Mouse (Mus musculus): ENCODE data around the gene Chchd6. TPM values are rescaled to one million over a fixed set of nuclear protein-coding genes. Genes with fewer than 3 reads are reported as not detected.

Chchd6 gene
- polyA plus RNA-seq, 1 experiment from 2014 or later: 178 TPM

GRCm38 (mm10) chr6:89381172-89381571, 214.3 kb downstream of the Chchd6 start:
- Histone ChIP-seq H3K27me3 (no peaks in the 10 kb centered on the region), H3K4me3 (no peak overlapping the region), H3K4me1 (replicated peaks) (no peaks in the 10 kb centered on the region), H3K9ac (no peak overlapping the region), H3K27ac (replicated peaks) (no peak overlapping the region), H3K4me2 (no peak overlapping the region), H3K9me3 (no peaks in the 10 kb centered on the region), H3K36me3 (no peaks in the 10 kb centered on the region)
- 42% methylated on average over 3 of the region's 3 CpGs for WGBS
- ATAC-seq (ENCODE audit: low FRiP score, low read depth): no peak

DNA sequence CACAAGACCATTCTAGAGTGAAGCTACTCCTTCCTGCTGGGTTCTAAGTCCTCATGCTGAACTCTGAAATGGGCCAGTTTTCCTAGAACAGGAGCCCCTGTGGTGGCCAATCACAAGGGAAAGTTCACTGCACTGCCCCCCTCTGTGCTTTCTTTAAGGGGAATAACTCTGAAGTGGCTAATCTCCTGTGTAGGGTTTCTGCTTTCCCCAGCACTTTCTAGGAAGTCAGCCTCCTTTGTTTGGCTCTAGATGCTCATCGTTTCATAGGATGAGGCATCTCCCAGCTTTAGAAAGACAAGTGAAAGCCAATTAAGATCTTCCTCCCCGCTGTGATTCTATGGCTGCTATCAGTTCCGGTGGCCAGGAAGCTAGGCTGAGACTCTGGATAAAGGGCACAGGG, 214.7 kb downstream of the Chchd6 start:
- Histone ChIP-seq H3K4me3 (no peak overlapping the region), H3K9me3 (no peaks in the 10 kb centered on the region), H3K27me3 (no peaks in the 10 kb centered on the region), H3K4me2 (no peak overlapping the region), H3K27ac (replicated peaks) (no peak overlapping the region), H3K36me3 (no peaks in the 10 kb centered on the region), H3K4me1 (replicated peaks) (no peaks in the 10 kb centered on the region), H3K9ac (no peak overlapping the region)
- no peak for ATAC-seq (ENCODE audit: low FRiP score, low read depth)
- 27% methylated on average over 3 of the region's 3 CpGs for WGBS

GRCm38 (mm10) chr6:89378264-89378663, 217.2 kb downstream of the Chchd6 start:
- H3K4me1 ChIP-seq (replicated peaks): no peaks in the 10 kb centered on the region
- ATAC-seq (ENCODE audit: low FRiP score, low read depth): no peak
- no peaks in the 10 kb centered on the region for H3K9me3 ChIP-seq
- H3K4me2 ChIP-seq: no peak overlapping the region
- no peak overlapping the region for H3K4me3 ChIP-seq
- H3K36me3 ChIP-seq: no peaks in the 10 kb centered on the region
- H3K27me3 ChIP-seq: no peaks in the 10 kb centered on the region
- H3K27ac ChIP-seq (replicated peaks): no peak overlapping the region
- H3K9ac ChIP-seq: no peak overlapping the region
- WGBS: 66% methylated on average over 2 of the region's 2 CpGs

GRCm38 (mm10) chr6:89368812-89369211, 226.6 kb downstream of the Chchd6 start:
- H3K27ac ChIP-seq (replicated peaks): no peak overlapping the region
- no peaks in the 10 kb centered on the region for H3K27me3 ChIP-seq
- H3K9ac ChIP-seq: no peak overlapping the region
- H3K9me3 ChIP-seq: no peaks in the 10 kb centered on the region
- no peak for ATAC-seq (ENCODE audit: low FRiP score, low read depth)
- no peak overlapping the region for H3K4me3 ChIP-seq
- H3K4me1 ChIP-seq (replicated peaks): no peaks in the 10 kb centered on the region
- H3K4me2 ChIP-seq: no peak overlapping the region
- H3K36me3 ChIP-seq: no peaks in the 10 kb centered on the region

DNA sequence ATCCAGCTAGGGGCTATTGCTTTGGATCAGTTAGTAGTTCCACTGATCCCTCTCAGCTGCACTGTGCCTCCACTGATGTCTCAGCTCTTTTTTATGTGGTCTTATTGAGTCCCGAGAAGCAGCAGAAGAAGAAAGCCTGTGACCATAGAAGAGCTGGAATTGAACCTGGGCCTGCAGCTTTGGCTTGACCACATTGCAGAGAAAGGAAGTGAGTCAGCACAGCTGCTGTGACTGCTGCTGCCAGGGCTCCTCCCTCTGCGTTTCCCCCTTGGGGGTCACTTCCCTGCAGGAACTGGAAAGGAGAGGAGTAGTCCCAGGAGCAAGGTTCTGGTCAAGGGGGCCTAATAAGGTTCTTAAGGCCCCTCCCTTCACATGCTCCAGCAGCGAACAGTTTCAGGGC, 231.1 kb downstream of the Chchd6 start:
- Histone ChIP-seq H3K27me3 (no peaks in the 10 kb centered on the region), H3K9me3 (no peaks in the 10 kb centered on the region), H3K9ac (no peak overlapping the region), H3K36me3 (no peaks in the 10 kb centered on the region), H3K4me2 (no peak overlapping the region), H3K4me3 (no peak overlapping the region), H3K4me1 (replicated peaks) (peaks cover 30% of the 10 kb centered on the region), H3K27ac (replicated peaks) (no peak overlapping the region)
- 60% methylated on average over 3 of the region's 3 CpGs for WGBS
- ATAC-seq (ENCODE audit: low FRiP score, low read depth): no peak

DNA sequence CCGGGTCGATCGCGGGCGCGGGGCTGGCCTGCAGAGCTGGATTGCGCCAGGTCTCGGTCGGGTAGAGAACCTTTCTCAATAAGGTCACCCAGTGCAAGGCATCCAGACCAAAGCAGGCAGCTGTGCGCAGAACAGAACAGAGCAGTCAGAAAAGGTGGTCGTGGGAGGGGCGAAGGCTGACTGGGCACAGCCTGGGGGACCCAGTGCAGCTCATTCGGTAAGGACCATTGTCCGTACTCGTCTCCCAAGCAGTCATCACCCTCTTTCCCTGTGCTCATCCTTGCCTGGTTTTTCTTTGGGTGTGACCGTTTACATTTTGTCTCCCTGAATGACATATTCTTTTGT, 232.4 kb downstream of the Chchd6 start:
- H3K4me3 ChIP-seq: peak overlapping the region; percentile 86
- no peaks in the 10 kb centered on the region for H3K27me3 ChIP-seq
- under 1% methylated on average over 16 of the region's 16 CpGs for WGBS
- peak overlapping the region; percentile 70 for H3K9ac ChIP-seq
- ATAC-seq (ENCODE audit: low FRiP score, low read depth): peak; percentile 52
- peak overlapping the region; percentile 94 for H3K4me2 ChIP-seq
- peaks cover 43% of the 10 kb centered on the region for H3K4me1 ChIP-seq (replicated peaks)
- H3K27ac ChIP-seq (replicated peaks): peak overlapping the region; percentile 57
- no peaks in the 10 kb centered on the region for H3K9me3 ChIP-seq
- H3K36me3 ChIP-seq: no peaks in the 10 kb centered on the region

DNA sequence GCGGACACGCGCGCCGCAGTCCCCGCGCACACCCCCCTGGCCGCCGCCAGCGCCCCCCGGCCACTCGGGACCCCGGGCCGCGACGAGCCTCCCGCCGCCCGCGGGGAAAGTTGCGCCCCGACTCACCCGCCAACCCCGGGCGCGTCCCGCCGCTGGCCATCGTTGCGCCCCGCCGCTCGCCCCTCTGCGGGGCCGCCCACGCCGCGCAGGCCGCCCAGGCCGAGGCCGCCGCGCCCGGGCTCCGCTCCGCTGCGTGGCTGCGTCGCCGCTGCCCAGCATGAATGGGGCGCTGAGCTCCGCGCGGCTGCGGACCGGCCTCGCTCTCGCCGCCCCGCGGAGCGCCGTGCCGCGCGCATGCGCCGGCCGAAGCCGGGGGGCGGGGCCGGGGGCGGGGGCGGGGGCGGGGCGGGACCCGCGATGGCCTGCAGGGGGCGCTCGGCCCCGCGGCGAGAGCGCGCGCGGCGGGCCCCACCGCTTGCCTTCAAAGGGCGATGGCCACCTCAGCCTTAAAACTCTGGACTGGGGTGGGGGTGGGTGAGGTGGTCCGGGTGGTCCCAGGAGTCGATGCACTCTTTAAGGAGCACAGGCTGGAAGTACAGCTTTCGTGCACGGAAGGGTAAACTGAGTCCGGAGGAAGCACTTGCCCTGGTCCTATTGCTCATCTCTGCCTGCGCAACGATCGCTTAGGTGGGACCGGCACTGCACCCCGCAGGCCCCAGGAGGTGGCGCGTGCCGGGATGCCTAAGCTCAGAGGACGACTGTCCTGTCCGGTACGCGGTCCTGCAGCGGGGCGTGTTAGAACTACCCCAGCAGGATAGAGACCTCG, 233.0 kb downstream of the Chchd6 start, which contains the start of gene Plxna1:
Gene Plxna1 (minus strand): TSS at position 340 of the 826 bp plus-strand sequence.
- Histone ChIP-seq H3K27ac (replicated peaks) (peak within 1 kb of the TSS; percentile 79), H3K4me3 (peak within 1 kb of the TSS; percentile 86), H3K36me3 (no peaks in the 10 kb centered on the region), H3K4me2 (peak within 1 kb of the TSS; percentile 94), H3K4me1 (replicated peaks) (peaks cover 47% of the 10 kb centered on the region), H3K9me3 (no peaks in the 10 kb centered on the region), H3K27me3 (no peaks in the 10 kb centered on the region), H3K9ac (peak within 1 kb of the TSS; percentile 94)
- ATAC-seq (ENCODE audit: low FRiP score, low read depth): peak; percentile 78
- WGBS: under 1% methylated on average over 83 of the region's 110 CpGs

DNA sequence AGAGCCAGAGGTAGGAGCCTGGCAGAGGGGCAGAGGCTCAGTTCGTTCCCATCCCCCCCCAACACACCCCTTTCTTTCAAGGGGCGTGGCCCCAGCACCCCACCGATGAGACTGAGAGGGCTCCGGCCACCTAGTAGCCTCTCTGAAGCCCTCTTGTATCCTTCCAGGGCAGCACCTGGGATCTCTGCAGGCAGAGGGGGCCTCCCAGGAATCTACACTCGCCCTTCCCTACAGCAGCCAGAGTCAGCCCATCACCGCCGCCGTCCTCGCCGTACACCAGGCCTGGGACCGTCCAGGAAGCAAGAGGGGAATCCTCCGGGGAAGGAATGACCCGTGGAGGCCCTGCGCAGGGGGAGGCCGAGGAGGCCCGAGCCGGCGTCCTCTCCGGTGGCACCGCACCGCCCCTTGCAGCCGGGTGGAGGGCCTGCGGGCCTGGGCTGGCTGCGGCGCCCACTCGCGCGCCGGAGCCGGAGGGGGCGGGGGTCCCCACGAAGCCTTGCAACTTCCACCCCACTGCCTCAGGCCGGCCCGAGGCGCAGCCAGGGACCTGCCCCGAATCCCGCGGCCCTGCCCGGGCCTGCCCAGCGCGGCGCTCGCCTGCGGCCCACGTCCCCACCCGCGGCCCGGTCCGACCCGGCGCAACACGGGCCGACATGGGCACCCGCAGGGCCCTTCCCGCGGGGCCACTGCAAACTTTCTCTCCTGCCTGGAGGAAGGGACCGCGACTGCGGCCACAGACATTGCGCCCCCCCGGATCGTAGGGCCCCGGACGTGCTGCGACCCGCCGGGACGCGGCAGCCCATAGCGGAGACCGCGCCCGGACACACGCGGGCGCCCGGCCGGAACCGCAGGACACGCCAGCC, 233.8 kb downstream of the Chchd6 start:
- 0 out of 2 replicates have a peak, but pooled peaks cover 1% of the 10 kb centered on the region for H3K36me3 ChIP-seq
- no peaks in the 10 kb centered on the region for H3K27me3 ChIP-seq
- ATAC-seq (ENCODE audit: low FRiP score, low read depth): peak; percentile 17
- peaks cover 48% of the 10 kb centered on the region for H3K4me1 ChIP-seq (replicated peaks)
- peak overlapping the region; percentile 94 for H3K9ac ChIP-seq
- peak overlapping the region; percentile 79 for H3K27ac ChIP-seq (replicated peaks)
- WGBS: under 1% methylated on average over 69 of the region's 80 CpGs
- H3K4me3 ChIP-seq: peak overlapping the region; percentile 86
- peak overlapping the region; percentile 94 for H3K4me2 ChIP-seq
- no peaks in the 10 kb centered on the region for H3K9me3 ChIP-seq

DNA sequence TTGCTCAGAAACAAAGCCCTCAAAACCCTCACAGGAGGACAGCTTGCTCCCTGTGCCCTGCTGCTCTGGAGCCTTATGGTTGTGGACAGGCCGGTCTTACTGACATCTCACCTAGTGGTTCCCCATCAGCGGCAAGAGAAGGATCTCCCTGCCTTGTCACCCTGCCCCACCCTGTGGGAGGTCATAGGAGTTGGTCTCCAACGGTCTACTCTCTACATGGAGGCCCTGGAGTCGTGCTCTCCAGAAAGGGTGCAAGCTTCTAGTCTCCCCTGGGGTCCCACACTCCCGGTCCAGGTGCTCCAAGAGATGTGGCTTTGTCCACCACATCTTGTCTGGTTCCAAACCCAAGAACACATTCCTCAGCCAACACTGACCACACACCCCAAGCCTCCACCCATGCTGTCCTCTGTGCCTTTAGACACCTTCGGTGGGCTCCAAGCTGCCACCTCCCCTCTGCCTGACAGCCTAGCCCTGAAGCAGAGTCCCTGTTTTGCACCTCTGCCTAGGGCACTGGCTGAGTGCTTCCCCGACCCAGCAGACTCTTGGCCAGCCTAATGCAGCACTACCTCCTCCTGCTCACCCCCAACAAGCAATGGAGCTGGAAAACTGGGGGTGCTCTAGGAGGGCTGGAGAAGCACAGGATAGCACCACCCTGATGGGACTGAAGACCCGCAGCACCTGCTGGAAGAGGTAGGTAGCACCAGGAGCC, 234.6 kb downstream of the Chchd6 start:
- H3K9ac ChIP-seq: peak overlapping the region; percentile 94
- H3K4me1 ChIP-seq (replicated peaks): peaks cover 55% of the 10 kb centered on the region
- H3K4me2 ChIP-seq: peak overlapping the region; percentile 94
- H3K27ac ChIP-seq (replicated peaks): peak overlapping the region; percentile 79
- WGBS: 27% methylated on average over 8 of the region's 8 CpGs
- ATAC-seq (ENCODE audit: low FRiP score, low read depth): no peak; the same call in 1 of the 2 replicates
- no peaks in the 10 kb centered on the region for H3K27me3 ChIP-seq
- H3K4me3 ChIP-seq: peak overlapping the region; percentile 86
- H3K9me3 ChIP-seq: no peaks in the 10 kb centered on the region
- peaks cover 4% of the 10 kb centered on the region; the same call in 1 of the 2 replicates for H3K36me3 ChIP-seq

DNA sequence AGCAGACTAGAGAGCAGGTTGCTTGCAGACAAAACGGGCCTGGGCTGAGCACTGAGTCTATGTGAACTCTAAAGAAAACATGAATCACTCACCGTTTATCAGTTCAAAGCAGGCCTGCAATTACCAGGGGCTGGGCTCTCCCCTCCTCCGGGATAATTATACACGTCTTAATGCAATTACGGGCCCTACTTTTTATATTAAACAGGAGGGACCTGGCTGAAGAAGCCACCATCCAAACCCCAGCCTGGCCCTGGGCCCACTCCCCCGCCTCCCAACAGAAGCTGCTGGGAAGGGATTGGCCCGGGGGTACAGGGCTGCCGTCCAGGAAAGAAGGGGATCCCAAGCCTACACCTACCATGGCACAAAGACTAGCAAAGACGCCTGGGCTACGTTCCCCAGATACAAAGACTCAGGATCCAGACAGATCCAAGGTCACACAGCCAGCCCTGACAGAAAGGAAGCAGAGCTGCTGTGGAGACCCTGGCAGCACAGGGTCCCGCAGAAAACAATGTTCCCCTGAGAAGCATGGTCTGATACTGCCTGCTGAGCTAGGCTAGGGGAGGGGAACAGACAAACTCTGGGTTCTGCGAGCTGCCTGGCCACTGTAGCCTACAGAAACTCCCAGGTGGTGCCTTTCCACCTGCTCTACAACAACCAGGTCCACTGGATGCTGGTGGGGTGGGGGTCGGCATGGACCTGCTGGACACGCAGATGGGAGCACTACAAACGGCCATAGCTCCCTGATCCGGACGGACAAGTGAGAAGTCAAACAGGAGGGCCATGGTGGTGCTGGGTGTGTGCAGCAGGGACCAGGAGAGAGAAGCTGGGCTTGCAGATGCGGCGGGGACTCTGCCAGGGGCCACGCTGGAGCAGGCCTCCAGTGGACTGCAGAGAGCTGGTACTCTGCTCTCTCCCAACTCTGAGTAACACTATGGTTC, 235.4 kb downstream of the Chchd6 start:
- WGBS: 34% methylated on average over 20 of the region's 20 CpGs
- Histone ChIP-seq H3K27ac (replicated peaks) (peak overlapping the region; percentile 25; the same call in 1 of the 2 replicates), H3K4me1 (replicated peaks) (peaks cover 64% of the 10 kb centered on the region), H3K36me3 (peaks cover 4% of the 10 kb centered on the region; the same call in 1 of the 2 replicates), H3K9ac (peak overlapping the region; percentile 94), H3K27me3 (no peaks in the 10 kb centered on the region), H3K4me3 (peak overlapping the region; percentile 86), H3K4me2 (peak overlapping the region; percentile 94), H3K9me3 (no peaks in the 10 kb centered on the region)
- ATAC-seq (ENCODE audit: low FRiP score, low read depth): no peak

- peaks cover 71% of the 10 kb centered on the region for H3K4me1 ChIP-seq (replicated peaks)
- no peaks in the 10 kb centered on the region for H3K27me3 ChIP-seq
- H3K9me3 ChIP-seq: no peaks in the 10 kb centered on the region
- H3K27ac ChIP-seq (replicated peaks): no peak overlapping the region
- WGBS: 80% methylated on average over 3 of the region's 3 CpGs
- H3K36me3 ChIP-seq: peaks cover 4% of the 10 kb centered on the region; the same call in 1 of the 2 replicates
- peak overlapping the region; percentile 86 for H3K4me3 ChIP-seq
- H3K4me2 ChIP-seq: peak overlapping the region; percentile 94
- no peak for ATAC-seq (ENCODE audit: low FRiP score, low read depth)
- peak overlapping the region; percentile 94; the same call in 1 of the 2 replicates for H3K9ac ChIP-seq
Measured at GRCm38 (mm10) chr6:89359192-89359591, 236.3 kb downstream of the Chchd6 start.
